Mouse (Mus musculus): ENCODE measurements around the gene Steap3.

Gene Steap3

DNA sequence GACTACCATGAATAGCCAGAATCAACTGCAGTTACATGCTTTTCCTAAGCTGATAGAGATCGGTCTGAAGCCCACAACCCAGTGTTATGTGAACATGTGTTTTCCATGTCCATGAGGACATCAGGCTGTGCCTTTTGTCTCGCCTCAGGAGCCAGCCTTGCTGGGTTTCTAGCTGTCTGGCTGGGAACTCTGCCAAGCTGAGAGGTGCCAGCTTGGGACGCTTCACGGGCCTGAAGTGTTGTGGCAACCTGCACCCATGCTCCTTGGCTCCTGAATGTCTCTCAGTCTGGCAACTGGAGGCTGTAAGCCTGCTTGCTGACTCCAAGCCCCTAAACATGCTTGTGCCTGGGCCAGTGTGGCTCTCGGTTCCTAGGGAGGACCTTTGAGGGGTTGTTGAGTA is 130.0 kb downstream of the Steap3 start:
- DNase-seq = peak; percentile 58
